Mouse (Mus musculus) bone marrow, adult 2 months (tissue): ENCODE results near the gene Ssbp2.

Source experiments
- CTCF ChIP-seq: fragments of 200-500 bp; IDR thresholded peaks from 2 replicates; pipeline ENCODE4 v1.5.1; 2011; ENCODE audit warnings: low read length, control low read depth; ENCODE audit not compliant: control insufficient read depth, insufficient read depth
- POLR2A ChIP-seq: fragments of 200-500 bp; IDR thresholded peaks from 2 replicates; pipeline ENCODE4 v1.6.1; 2011; ENCODE audit warnings: low read depth, mild to moderate bottlenecking, control low read depth, low read length, borderline replicate concordance; ENCODE audit not compliant: control insufficient read depth

- no peak for TF ChIP-seq POLR2A
- no peak for TF ChIP-seq CTCF
Measured at GRCm38 (mm10) chr13:91702337-91702736, 242.3 kb downstream of the Ssbp2 start.
